Mouse (Mus musculus): ENCODE results near the gene Lrp1.

DNA sequence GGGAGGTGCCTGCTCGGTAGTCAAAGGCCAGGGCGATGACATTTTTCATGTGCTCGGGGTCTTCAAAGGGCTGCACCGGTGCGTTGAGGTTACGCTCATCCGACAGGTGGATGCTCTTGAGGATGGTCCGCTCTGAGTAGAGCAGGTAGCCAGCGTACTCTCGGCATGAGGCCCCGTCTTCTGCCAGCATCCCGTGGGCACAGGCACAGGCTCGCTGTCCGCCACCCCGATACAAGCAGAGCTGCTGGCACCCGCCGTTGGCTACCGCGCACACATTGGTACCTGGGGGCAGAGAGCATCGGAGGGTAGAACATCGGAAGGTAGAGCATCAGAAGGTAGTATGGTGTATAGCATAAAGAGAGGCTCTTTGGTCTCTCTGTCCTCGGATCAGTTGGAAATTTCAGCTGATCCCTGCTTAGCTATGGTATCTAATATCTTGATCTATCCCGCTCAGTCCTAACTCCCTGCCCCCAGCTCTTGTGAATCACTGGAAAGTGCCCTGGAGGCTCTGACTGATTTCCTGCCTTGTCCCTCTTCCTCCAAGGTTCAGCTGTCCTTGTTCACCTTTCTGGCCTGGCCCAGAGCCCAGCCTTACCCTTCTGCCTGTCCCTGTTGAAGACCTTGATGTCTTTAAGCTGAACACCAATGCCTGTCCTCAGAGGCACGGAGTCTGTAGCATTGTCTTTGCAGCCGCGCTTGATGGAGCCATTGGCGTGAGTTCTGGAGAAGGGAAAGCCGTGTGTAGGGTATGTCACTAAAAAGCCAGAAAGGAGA lies 54.2 kb downstream of the Lrp1 start:
- TF ChIP-seq POU5F1 (IDR thresholded peaks at IDR 0.05; ENCODE audit: borderline replicate concordance, low read length) (no peak), CTCF (conservative IDR thresholded peaks at IDR 0.05; ENCODE audit: low read length) (no peak), NANOG (IDR thresholded peaks at IDR 0.05; ENCODE audit: borderline replicate concordance, low read length) (no peak)

Measured in E14TG2a.4 (cell line).